25 mouse cellular contexts compared by ENCODE assay signal in genomic region chr9:83398260-83398659, GRCm38 (mm10). TPM values are rescaled to one million over a fixed set of nuclear protein-coding genes. Genes with fewer than 3 reads are reported as not detected.
DNase-seq lines count a peak whose midpoint lies in the region; ATAC-seq lines count a peak whose summit lies in the region.
"Had no signal": no experiment of that assay in that cellular context is flagged by ENCODE, and none has a peak within 500 bp of the region (broad histone marks: within the 10 kb centered on the region; RNA-seq: fewer than 3 reads in every experiment).

No protein-coding gene starts in this region.

- peaks cover 34% of the 10 kb centered on the region for H3K4me1 ChIP-seq in megakaryocyte, embryonic 14.5 days
- H3K4me1 ChIP-seq in limb, embryonic 10.5 days, result no peaks in the 10 kb centered on the region
- H3K4me1 ChIP-seq: forebrain, embryonic 10.5 days; forebrain, embryonic 13.5 days had no signal

- no peaks in the 10 kb centered on the region for H3K9me3 ChIP-seq in megakaryocyte, embryonic 14.5 days
- no peaks in the 10 kb centered on the region for H3K9me3 ChIP-seq in limb, embryonic 10.5 days (replicated peaks)
- H3K9me3 ChIP-seq: forebrain, embryonic 10.5 days; forebrain, embryonic 13.5 days had no signal

- H3K4me3 ChIP-seq in megakaryocyte, embryonic 14.5 days (replicated peaks), result peak overlapping the region; percentile 42
- H3K4me3 ChIP-seq in limb, embryonic 10.5 days, result no peak overlapping the region
- H3K4me3 ChIP-seq: forebrain, embryonic 10.5 days; forebrain, embryonic 13.5 days had no signal

- no peaks in the 10 kb centered on the region for H3K27me3 ChIP-seq in megakaryocyte, embryonic 14.5 days (replicated peaks)
- H3K27me3 ChIP-seq in limb, embryonic 10.5 days (ENCODE audit: low read depth, poor library complexity, severe bottlenecking), result no peaks in the 10 kb centered on the region
- H3K27me3 ChIP-seq: forebrain, embryonic 13.5 days; Patski had no signal

- DNase-seq in 416B (ENCODE audit: low read depth), result peak; percentile 84
- DNase-seq in cerebellum, adult 9-11 months, result no peak
- DNase-seq in limb, embryonic 10.5 days (ENCODE audit: low spot score), result no peak
- DNase-seq: adrenal gland, postnatal 10 days; adrenal gland, postnatal 36 days; cerebellum, adult 11 months; cerebellum, adult 2 months; cerebellum, postnatal 10 days; cerebellum, postnatal 36 days; gastrocnemius, postnatal 10 days; gastrocnemius, postnatal 36 days; heart, adult 11 months; heart, postnatal 10 days; heart, postnatal 4 days had no signal

- ATAC-seq in megakaryocyte, adult 5-6 weeks (ENCODE audit: poor library complexity, severe bottlenecking), result no peak
- ATAC-seq in granulocyte monocyte progenitor cell, adult 5-6 weeks (replicated peaks; ENCODE audit: poor library complexity, severe bottlenecking), result peak; percentile 47
- ATAC-seq: forebrain, embryonic 13.5 days; forebrain, embryonic 16.5 days; hindbrain, postnatal 0 days; inflammation-experienced regulatory T-cells, adult 6 months; intestine, embryonic 16.5 days; Patski had no signal

- peaks cover 14% of the 10 kb centered on the region for H3K36me3 ChIP-seq in megakaryocyte, embryonic 14.5 days (replicated peaks; ENCODE audit: low read length)
- peaks cover 39% of the 10 kb centered on the region for H3K36me3 ChIP-seq in limb, embryonic 10.5 days

- 76% methylated on average over 6 of the region's 6 CpGs for WGBS in limb, embryonic 10.5 days

- no peak overlapping the region for H3K27ac ChIP-seq in limb, embryonic 10.5 days
- H3K27ac ChIP-seq: forebrain, embryonic 10.5 days; forebrain, embryonic 13.5 days; hindbrain, embryonic 14.5 days; hindbrain, postnatal 0 days had no signal

RNA-seq across cellular contexts. Expression of gene Lca5, which starts 42.7 kb away (rescaled TPM):
- 0.07 TPM in 1 of 2 replicates, not detected in the other for polyA plus RNA-seq in megakaryocyte, embryonic 14.5 days (2012; ENCODE audit: insufficient read depth, low replicate concordance)
- total RNA-seq in megakaryocyte, adult 5-6 weeks (2015), result 1.1 and 1.6 TPM in 2 replicates
- total RNA-seq in megakaryocyte, adult 5-6 weeks (2017), result 0.16 and 1.2 TPM in 2 replicates
- total RNA-seq in granulocyte monocyte progenitor cell, adult 5-6 weeks (2014; fragmentation: Nextera tagmentation), result 6.3 TPM in 1 of 2 replicates, not detected in the other
- 0.43 and 0.82 TPM in 2 replicates for total RNA-seq in granulocyte monocyte progenitor cell, adult 5-6 weeks (2017)
- polyA plus RNA-seq in limb, embryonic 10.5 days (2016; fragmentation: Nextera tagmentation; extraction: Ambion mirVana), result 15.6 and 17.3 TPM in 2 replicates
